Mouse (Mus musculus): ENCODE data around the gene Sctr.

Sctr gene

DNA sequence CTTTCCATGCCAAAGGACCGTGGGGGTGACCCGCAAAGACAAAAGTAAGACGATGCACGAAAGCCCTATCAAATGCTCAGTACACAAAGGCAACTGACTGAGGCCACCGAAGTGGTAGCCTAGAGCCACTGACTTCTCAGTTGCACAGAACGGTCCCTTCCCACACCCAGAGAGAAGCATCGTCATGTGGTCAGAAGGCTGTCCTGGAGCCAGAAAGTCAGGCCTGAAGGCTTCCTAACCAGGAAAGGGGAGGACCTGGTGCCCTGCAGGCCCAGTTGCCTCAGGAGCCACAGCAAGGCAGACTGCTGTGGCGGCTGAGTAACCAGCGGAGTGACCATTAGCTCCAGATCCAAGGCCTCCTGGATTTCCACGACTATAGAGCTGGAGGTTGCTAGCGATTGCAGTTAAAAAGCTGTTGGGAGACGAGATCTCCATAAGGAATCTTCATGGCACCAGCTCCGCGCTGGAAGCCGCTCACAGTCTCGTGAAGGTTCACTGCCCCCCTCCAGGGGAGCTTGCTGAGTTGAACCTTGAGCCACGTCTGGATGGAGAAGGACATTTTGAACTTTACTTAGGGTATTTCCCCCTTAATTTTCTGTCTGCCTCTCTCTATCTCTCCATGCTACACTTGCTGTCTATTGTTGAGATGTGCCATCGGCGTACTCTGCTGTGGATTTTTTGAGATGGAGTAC is 103.2 kb downstream of the Sctr start:
- peak; percentile 65 for DNase-seq

DNA sequence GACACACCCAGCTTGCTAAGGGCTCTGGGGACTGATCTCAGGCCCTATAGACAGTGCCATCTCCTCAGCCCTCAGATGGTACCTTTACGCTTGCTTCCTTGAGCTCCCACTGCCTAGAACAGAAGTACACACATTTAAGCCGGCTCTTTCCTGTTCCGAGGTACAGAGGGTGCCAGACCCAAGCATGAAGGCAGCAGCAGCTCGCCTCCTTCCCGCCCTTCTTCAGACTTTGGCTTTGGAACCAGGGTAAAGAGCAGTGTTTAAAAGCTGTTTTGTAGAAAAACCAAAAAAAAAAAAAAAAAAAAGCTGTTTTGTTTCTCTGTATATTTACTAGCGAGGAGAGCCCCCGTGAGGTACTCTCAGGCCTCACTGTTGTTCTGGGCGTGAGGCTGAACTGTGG is 105.1 kb downstream of the Sctr start:
- no peak for DNase-seq

DNA sequence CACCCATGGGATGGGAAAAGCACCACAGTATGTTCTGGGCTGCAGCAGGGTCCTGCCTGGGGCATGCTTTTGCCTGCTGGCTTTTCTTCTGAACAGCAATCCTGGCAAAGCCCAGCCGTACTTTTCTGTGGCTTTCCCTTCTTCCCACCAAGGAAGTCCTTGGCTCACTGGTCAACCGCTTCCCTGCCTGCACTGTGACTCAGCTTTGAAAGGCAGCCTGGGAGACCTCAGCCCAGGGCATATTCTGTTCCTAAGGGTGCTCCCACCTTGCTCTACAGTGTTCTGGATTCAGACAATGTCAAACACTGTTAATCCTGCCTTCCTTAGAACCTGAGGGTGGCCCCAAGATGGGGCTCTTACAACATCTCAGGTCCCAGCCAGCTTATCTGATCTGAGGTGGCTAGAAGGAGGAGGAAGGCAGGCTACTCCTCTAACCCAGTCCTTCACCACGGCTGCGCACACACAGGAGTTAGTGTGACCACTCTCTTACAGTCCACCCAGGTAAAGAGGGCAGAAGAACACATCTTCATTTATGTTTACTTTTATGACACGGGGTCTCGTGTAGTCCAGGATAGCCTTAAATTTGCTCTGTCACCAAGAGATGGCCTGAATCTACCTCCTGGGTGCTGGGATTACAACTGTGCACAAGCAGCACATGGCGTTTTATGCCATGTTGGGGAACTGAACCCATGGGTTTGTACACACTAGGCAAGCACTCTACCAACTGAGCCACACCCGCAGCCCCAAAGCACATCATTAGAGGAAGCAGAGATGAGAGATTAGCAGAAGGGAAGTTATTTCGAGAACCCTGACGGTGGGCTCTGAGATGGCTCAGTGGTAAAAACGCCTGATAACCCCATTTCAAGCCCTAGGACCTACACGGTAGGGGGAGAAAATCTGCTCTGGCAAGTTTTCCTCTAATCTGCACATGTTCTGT is 105.8 kb downstream of the Sctr start:
- no peak for DNase-seq

Measured in kidney, postnatal 10 days (tissue).